Mouse (Mus musculus): ENCODE data around the gene Cog2. TPM values are rescaled to one million over a fixed set of nuclear protein-coding genes. Genes with fewer than 3 reads are reported as not detected.

Gene Cog2
- polyA plus RNA-seq, 1 experiment, result 28.9 TPM

DNA sequence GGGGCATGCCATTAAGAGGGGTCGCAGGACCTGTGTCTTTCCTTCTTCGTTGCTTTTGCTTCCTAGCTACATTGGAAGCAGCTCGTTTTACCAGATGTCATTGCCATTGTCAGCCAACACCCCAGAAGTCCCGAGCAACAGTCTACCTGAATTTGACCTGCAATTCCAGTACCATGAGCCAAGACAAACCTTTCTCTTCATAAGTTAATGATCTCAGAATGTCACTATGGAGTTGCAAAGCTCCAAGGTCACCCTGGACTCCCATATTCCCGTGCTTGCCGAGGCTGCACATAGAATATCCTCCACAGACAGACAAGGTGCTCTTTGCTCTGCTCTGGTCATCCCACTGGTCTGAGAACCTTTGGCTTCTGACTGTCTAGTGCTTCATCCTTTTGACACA, 46.6 kb downstream of the Cog2 start:
- DNase-seq (ENCODE audit: extremely low spot score in 1 of 2, low spot score in 1 of 2), result no peak

DNA sequence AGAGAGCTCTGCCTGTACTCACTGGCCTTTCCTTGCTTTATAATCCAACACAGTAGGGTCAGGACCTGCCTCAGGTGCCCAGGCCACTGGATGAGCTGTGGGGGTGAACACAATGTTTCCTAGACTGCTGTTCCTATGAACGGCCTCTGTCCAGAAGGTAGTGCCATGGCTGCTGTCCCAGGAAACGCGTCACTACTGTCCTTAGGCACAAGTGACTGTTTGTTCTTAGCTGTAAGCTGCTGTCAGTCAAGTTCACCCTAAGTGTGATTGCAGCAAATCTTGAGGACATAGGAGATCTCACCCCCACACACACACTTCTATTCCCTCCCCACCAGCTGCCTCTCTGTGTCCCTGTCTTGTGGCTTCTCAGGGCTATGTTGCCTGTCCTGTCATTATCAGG, 47.0 kb downstream of the Cog2 start:
- no peak for DNase-seq (ENCODE audit: extremely low spot score in 1 of 2, low spot score in 1 of 2)

DNA sequence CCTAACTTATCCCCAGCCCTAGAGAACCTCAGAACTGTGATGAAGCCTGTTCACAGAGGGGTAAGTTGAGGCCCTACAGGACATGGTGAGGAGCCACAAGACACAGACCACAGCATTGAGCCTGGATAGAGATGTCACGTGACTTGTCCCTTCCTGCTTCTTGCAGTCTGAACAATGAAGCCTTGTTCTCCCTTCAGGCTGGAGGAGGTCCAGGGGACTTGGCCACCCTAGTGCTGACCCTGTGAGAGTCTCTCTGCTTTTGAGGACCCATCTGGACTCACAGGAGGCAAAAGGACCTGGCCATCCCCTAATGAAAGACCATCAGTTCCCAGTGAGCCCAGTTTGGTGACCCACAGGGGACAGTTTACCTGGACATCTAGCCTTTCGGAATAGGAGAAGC, 48.5 kb downstream of the Cog2 start:
- peak in 1 of 2 experiments; percentile 58 for DNase-seq (ENCODE audit: extremely low spot score in 1 of 2, low spot score in 1 of 2)

DNA sequence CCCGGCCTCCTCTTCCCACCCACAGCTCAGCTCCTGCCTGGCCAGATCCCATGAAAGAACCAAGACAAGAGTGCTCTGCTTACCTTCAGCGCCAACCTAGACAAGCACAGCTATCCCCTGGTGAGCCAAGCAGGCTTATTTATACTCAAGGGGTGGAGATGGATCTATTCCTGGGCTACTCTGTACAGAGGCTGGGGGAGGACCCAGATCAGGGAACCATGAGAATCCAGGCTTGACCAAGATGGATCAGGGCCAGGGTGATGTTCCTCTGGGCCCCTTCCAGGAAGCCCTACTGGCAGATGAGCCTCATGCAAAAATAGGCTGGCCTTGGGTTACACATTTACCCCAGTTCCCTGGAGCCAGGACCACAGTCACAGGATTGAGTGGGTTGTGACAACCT, 49.0 kb downstream of the Cog2 start, which contains the start of gene Agt:
Agt (minus strand) TSS at position 114 of the 400 bp plus-strand sequence.
- DNase-seq (ENCODE audit: extremely low spot score in 1 of 2, low spot score in 1 of 2), result no peak

DNA sequence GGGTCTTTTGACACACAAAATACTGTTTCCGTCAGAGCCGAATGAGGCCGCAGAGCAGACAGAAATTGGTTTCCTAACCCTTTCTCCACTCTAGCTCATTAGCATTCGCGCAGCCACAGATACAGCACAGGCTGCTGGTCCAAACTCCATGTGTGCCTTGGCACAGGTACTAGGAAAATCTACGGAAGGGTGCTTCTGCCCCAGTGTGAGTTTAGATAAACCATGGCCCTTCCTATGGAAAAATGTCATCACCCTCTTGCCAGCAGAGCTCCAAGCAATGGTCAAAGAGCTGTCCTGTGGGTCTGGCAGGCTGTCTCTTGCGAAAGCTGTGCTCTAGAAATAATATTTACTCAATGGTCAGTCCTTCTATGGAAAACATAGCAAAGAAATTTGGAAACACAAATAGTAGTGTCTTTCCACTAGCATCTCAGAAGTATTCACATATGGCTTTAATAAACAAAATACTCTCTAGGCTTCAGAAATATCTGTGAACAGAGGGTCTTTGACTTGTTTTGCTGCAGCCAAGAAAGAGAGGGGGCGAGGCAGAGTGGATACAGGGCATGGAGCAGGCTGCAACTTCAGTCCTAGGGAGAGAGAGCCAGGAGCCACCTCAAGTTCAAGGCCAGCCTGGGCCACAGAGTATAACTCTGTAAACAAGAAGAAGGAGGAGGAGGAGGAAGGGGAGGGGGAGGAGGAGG, 51.3 kb downstream of the Cog2 start:
- DNase-seq (ENCODE audit: extremely low spot score in 1 of 2, low spot score in 1 of 2), result no peak

DNA sequence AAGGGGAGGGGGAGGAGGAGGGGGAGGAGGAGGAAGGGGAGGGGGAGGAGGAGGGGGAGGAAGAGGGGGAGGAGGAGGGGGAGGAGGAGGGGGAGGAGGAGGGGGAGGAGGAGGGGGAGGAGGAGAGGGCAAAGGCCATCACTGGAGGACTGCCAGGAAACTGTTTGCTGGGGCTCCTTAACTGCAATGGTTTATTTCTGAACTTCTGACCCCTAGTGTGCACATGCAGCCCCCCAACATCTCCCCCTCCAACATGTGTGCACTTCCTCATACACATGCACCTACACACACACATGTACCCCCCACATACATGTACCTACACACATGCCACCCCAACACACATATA, 51.8 kb downstream of the Cog2 start:
- no peak for DNase-seq (ENCODE audit: extremely low spot score in 1 of 2, low spot score in 1 of 2)

DNA sequence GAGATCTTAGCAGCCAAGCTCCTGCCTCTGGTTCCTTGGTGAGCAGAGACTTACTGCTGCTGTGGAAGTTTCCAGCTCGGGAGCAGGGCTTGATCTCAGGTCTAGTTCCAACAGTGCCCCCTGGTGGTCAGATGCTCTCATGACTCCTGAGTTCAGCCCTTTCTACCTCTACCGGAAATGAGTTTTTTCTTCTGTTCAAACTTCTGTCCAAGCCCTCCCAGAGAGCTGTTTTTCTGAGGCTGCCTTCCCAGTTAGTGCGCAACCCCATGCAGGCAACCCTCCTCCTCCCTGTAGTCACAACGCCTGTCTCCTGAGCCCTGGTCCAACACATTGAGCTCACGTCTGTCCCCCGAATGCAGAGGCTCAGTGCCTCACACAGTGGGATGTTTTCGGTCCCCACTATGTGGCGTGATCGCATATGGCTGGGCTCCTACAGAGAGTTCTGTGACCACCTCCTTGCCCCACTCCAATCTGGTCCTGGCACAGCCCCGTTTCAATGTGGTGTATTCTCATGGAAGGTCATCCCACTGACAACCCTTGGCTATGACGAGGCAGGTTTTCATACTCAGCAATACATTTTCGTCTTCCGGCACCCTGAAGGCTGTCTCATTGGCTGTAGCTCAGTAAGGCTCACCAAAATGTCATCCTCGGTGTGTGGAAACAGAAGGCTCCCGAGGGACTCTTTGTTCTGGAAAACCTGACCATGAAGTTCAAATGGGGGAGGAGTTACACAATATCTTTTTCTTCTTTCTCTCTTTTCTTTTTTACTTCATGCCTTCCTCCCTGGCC, 53.2 kb downstream of the Cog2 start:
- peak; percentile 84 to 97 for DNase-seq (ENCODE audit: extremely low spot score in 1 of 2, low spot score in 1 of 2)

DNA sequence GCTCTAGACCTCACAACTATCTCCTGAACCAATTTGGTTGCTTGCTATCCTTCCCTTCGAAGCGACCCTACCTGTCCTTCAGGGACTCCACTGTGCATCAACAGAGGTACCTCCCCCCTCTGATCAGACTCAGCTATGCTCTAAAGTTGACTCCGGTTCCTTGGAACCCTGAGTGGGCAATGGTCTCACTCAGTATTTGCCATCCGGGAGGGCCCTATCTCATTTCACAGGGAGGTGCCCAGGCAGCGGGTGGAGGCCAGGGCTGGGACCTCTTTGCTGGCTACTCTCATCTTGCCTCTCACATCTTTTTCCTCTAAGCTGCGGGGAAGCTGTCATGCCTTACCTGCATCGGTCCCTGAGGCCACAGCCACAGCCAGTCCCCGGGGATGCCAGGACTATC, 55.2 kb downstream of the Cog2 start, which contains the start of gene Capn9:
Capn9 (plus strand) TSS at position 301 of the 400 bp plus-strand sequence.
- DNase-seq (ENCODE audit: extremely low spot score in 1 of 2, low spot score in 1 of 2), result no peak

DNA sequence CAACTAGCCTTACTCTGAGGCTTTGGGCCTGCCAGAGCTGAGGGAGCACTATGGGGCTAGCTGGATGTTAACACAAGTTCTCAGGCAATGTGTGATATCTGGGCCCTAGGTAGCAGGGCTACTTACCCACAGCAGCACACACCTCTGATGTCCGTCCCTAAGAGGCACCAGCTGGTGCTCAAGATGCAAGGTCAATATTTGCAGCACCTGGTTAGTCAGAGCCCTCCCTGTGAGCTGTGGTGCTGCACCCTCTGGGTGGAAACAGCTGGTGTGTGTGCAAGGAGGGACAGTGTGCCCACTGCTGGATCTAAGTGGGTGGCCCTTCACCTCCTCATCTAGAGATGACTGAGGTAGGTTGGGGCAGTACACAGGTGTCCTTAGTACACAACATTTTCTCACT, 56.2 kb downstream of the Cog2 start:
- DNase-seq (ENCODE audit: extremely low spot score in 1 of 2, low spot score in 1 of 2), result no peak

DNA sequence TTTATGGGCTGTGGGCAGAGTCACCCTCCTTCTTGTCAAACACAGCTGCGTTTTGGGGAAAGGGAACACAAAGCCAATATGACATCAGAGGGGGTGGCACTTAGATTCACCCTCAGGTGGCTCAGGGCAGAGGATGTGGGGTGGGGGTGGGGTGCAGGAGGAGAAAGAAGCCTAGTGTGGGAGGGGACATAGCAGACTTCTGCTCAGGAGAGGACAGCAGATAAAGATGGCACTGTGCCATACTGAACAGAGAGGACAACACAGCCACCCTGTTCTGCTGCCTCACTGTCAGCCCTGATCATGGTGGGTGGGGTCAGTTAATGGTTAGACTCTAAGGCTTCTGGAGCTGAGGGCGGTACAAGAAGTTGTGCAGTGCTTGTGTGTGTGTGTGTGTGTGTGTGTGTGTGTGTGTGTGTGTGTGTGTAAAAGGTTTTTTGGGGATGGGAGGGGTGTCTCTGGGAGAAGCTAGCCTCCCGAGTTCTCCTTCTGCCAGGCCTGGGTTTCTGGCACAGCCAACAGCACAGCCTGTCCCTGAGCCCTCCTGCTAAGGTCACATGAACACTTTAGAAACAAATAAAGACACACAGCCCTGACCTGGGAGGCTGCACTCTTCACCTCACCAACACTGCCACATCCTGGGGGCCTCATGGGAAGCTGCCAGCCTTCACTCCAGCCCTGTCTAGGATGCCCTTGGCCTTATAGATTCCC, 65.3 kb downstream of the Cog2 start:
- DNase-seq (ENCODE audit: extremely low spot score in 1 of 2, low spot score in 1 of 2), result no peak

DNA sequence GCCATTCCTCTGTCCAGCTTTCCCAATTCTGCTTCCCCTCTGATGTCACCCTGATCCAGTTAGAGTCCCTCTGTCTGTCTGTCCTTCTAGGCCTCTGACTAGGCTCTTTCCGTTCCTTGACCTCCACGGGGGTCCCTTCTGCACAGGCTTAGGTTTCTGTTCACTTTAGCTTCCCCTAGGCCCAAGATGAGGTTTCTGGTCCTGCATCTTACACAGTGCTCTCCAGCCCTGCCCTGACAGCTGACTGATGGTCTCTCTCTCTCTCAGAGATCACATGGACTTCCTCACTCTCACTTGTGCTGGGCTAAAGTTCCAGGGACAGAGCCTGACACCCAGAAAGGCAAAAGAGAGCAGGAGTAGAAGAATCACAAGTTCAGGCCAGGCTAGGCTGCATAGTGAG, 66.0 kb downstream of the Cog2 start:
- DNase-seq (ENCODE audit: extremely low spot score in 1 of 2, low spot score in 1 of 2), result no peak

DNA sequence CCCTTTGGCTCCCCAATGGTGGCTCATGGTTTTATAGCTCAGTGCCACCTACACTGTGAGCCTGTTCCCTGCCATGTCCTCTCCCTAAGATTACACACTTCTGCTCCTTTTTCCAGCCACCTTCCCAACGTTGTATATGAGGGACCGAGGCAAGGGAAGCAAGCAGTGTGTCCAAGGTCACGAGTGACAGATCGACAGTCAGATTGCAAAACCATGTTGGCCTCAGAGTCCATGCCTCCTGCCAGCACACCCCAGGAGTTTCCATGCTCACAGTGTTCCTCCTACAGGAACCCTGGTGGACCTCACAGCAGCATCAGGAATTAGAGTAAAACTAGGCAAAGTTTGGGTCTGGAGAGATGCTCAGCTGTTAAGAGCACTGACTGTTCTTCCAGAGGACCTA, 68.8 kb downstream of the Cog2 start:
- no peak for DNase-seq (ENCODE audit: extremely low spot score in 1 of 2, low spot score in 1 of 2)

Other genes starting within 250 kb of the Cog2 start
- gene Pgbd5, start 81.1 kb upstream of the Cog2 start, polyA plus RNA-seq (2012; rRNA removed), result 150 and 161 TPM in 2 replicates
- gene Agt, start 48.9 kb downstream of the Cog2 start, polyA plus RNA-seq (2012; rRNA removed), result 18.1 and 20.1 TPM in 2 replicates
- gene Capn9, start 55.3 kb downstream of the Cog2 start, polyA plus RNA-seq (2012; rRNA removed), result 0.06 and 0.11 TPM in 2 replicates
- 61.8 and 62.4 TPM in 2 replicates for gene 2310022B05Rik, start 142.6 kb downstream of the Cog2 start, polyA plus RNA-seq (2012; rRNA removed)
- gene Ttc13, start 201.2 kb downstream of the Cog2 start, polyA plus RNA-seq (2012; rRNA removed), result 40.7 and 44.3 TPM in 2 replicates
- gene Arv1, start 201.4 kb downstream of the Cog2 start, polyA plus RNA-seq (2012; rRNA removed), result 20.9 and 22.1 TPM in 2 replicates
- gene Fam89a, start 231.1 kb downstream of the Cog2 start, polyA plus RNA-seq (2012; rRNA removed), result 1.6 and 1.7 TPM in 2 replicates

Data from frontal cortex, adult 2 months (tissue).